Mouse (Mus musculus) embryonic facial prominence, embryonic 11.5 days (tissue): ENCODE measurements around the gene 1110008L16Rik. TPM values are rescaled to one million over a fixed set of nuclear protein-coding genes. Genes with fewer than 3 reads are reported as not detected.
"Not testable (repeated sequence)": the region's sequence is repeated elsewhere in the genome, so short reads cannot be mapped to it uniquely, and the experiment has no call there.

Experiments
- ATAC-seq: fragments of 200-750 bp; cut with Nextera tagmentation; replicated peaks from 2 replicates; pipeline ENCODE4 v1.8.0; 2017; ENCODE audit warnings: low read depth; ENCODE audit not compliant: insufficient number of reproducible peaks, low FRiP score, low TSS enrichment
- DNase-seq: peaks from one replicate; pipeline ENCODE4 v3.0.0-alpha.2; 2015; ENCODE audit warnings: low spot score
- H3K27ac ChIP-seq: fragments of 300-500 bp; sonication (generic); replicated peaks from 2 replicates; pipeline ENCODE4 v1.5.1; 2014; ENCODE audit warnings: mild to moderate bottlenecking, low read depth, low read length, control low read depth
- H3K27me3 ChIP-seq: fragments of 300-500 bp; sonication (generic); 2 replicates; pipeline ENCODE4 v1.6.1; 2014; ENCODE audit warnings: mild to moderate bottlenecking, low read length, moderate library complexity, mixed read lengths; ENCODE audit not compliant: control insufficient read depth, insufficient read depth
- H3K36me3 ChIP-seq: fragments of 300-500 bp; sonication (generic); replicated peaks from 2 replicates; pipeline ENCODE4 v1.6.1; 2014; ENCODE audit warnings: low read depth, mild to moderate bottlenecking, low read length, moderate library complexity, mixed read lengths; ENCODE audit not compliant: control insufficient read depth, insufficient read depth
- H3K4me1 ChIP-seq: fragments of 300-500 bp; sonication (generic); 2 replicates; pipeline ENCODE4 v1.6.1; 2014; ENCODE audit warnings: low read length, mixed read lengths; ENCODE audit not compliant: control insufficient read depth, insufficient read depth
- H3K4me2 ChIP-seq: fragments of 300-500 bp; sonication (generic); 2 replicates; pipeline ENCODE4 v1.6.1; 2014; ENCODE audit warnings: low read depth, mild to moderate bottlenecking, control low read depth, low read length, moderate library complexity
- H3K4me3 ChIP-seq: fragments of 300-500 bp; sonication (generic); 2 replicates; pipeline ENCODE4 v1.5.1; 2014; ENCODE audit warnings: low read depth, low read length, control low read depth
- H3K9ac ChIP-seq: fragments of 300-500 bp; sonication (generic); replicated peaks from 2 replicates; pipeline ENCODE4 v1.6.1; 2014; ENCODE audit warnings: mild to moderate bottlenecking, control low read depth, low read length
- H3K9me3 ChIP-seq: fragments of 300-500 bp; sonication (generic); replicated peaks from 2 replicates; pipeline ENCODE4 v1.6.1; 2016; ENCODE audit warnings: mild to moderate bottlenecking, low read length, inconsistent platforms, mixed read lengths; ENCODE audit not compliant: control insufficient read depth
- WGBS: fragments of 180-500 bp; shearing (Covaris S2); extraction: QIAGEN DNeasy Blood & Tissue Kit; methylation state at CpG from one replicate; pipeline ENCODE4 v1.1.7; 2014; 5-methylcytosine and 5-hydroxymethylcytosine counted together
- polyA plus RNA-seq: library from polyadenylated mRNA; unstranded; fragments of >200 nt; fragmentation: Nextera tagmentation; extraction: Ambion mirVana; gene quantifications from 2 replicates; pipeline ENCODE4 v1.2.1, GENCODE M21; 2014

Gene 1110008L16Rik
- polyA plus RNA-seq, result 21.6 and 22.0 TPM in 2 replicates

GRCm38 (mm10) chr12:55299336-55299735, at the start of gene 1110008L16Rik:
1110008L16Rik (plus strand) TSS chr12:55299577.
- Histone ChIP-seq H3K9ac (no peak within 1 kb of the TSS), H3K4me2 (no peak within 1 kb of the TSS)

GRCm38 (mm10) chr12:55261950-55262349, 37.4 kb upstream of the 1110008L16Rik start:
- no CpG with 5 or more reads among the region's 8 CpGs for WGBS
- ATAC-seq, result not testable (repeated sequence)

More at GRCm38 (mm10) chr12:55299336-55299735, at the start of gene 1110008L16Rik:
- DNase-seq, result no peak
- peaks cover 6% of the 10 kb centered on the region for H3K36me3 ChIP-seq
- no peak within 1 kb of the TSS for H3K27ac ChIP-seq
- 76% methylated on average over 5 of the region's 5 CpGs for WGBS
- ATAC-seq, result no peak
- no peak within 1 kb of the TSS for H3K4me3 ChIP-seq
- H3K9me3 ChIP-seq, result no peaks in the 10 kb centered on the region
- no peaks in the 10 kb centered on the region for H3K4me1 ChIP-seq
- no peaks in the 10 kb centered on the region for H3K27me3 ChIP-seq

GRCm38 (mm10) chr12:55263385-55263784, 36.0 kb upstream of the 1110008L16Rik start:
- ATAC-seq, H3K4me1 ChIP-seq, H3K4me2 ChIP-seq, H3K9ac ChIP-seq, H3K4me3 ChIP-seq, H3K27me3 ChIP-seq, DNase-seq, H3K27ac ChIP-seq, H3K9me3 ChIP-seq, H3K36me3 ChIP-seq: not testable (repeated sequence)
- WGBS, result no CpG with 5 or more reads among the region's 5 CpGs

More at GRCm38 (mm10) chr12:55261950-55262349, 37.4 kb upstream of the 1110008L16Rik start:
- H3K9ac ChIP-seq, DNase-seq, H3K27ac ChIP-seq, H3K27me3 ChIP-seq, H3K9me3 ChIP-seq, H3K4me2 ChIP-seq, H3K4me1 ChIP-seq, H3K36me3 ChIP-seq, H3K4me3 ChIP-seq: not testable (repeated sequence)

GRCm38 (mm10) chr12:55272243-55272642, 27.1 kb upstream of the 1110008L16Rik start:
- no peak overlapping the region for H3K4me2 ChIP-seq
- H3K27ac ChIP-seq, result no peak overlapping the region
- no peaks in the 10 kb centered on the region for H3K9me3 ChIP-seq
- 85% methylated on average over 3 of the region's 3 CpGs for WGBS
- DNase-seq, result peak; percentile 11
- H3K4me1 ChIP-seq, result no peaks in the 10 kb centered on the region
- H3K36me3 ChIP-seq, result no peaks in the 10 kb centered on the region
- no peak for ATAC-seq
- H3K4me3 ChIP-seq, result no peak overlapping the region
- H3K27me3 ChIP-seq, result no peaks in the 10 kb centered on the region
- no peak overlapping the region for H3K9ac ChIP-seq

GRCm38 (mm10) chr12:55277583-55277982, 21.8 kb upstream of the 1110008L16Rik start:
- DNase-seq, H3K9me3 ChIP-seq, H3K4me2 ChIP-seq, H3K27me3 ChIP-seq, ATAC-seq, H3K4me1 ChIP-seq, H3K9ac ChIP-seq, H3K4me3 ChIP-seq, H3K36me3 ChIP-seq, H3K27ac ChIP-seq: not testable (repeated sequence)
- 82% methylated on average over 2 of the region's 6 CpGs for WGBS

- Histone ChIP-seq H3K4me3 (no peak overlapping the region), H3K4me1 (no peaks in the 10 kb centered on the region), H3K9me3 (no peaks in the 10 kb centered on the region), H3K27me3 (no peaks in the 10 kb centered on the region), H3K4me2 (no peak overlapping the region), H3K27ac (no peak overlapping the region), H3K9ac (no peak overlapping the region), H3K36me3 (peaks cover 9% of the 10 kb centered on the region)
- DNase-seq (no peak), ATAC-seq (no peak)
- 94% methylated on average over 9 of the region's 9 CpGs for WGBS
Observed at GRCm38 (mm10) chr12:55298112-55298511, 1.3 kb upstream of the 1110008L16Rik start.

- no peak for DNase-seq
- H3K27ac ChIP-seq, result no peak overlapping the region
- no peak overlapping the region for H3K9ac ChIP-seq
- H3K9me3 ChIP-seq, result no peaks in the 10 kb centered on the region
- WGBS, result 82% methylated on average over 3 of the region's 3 CpGs
- H3K27me3 ChIP-seq, result no peaks in the 10 kb centered on the region
- H3K4me3 ChIP-seq, result no peak overlapping the region
- ATAC-seq, result no peak
- no peaks in the 10 kb centered on the region for H3K4me1 ChIP-seq
- H3K36me3 ChIP-seq, result peaks cover 5% of the 10 kb centered on the region; the same call in 1 of the 2 replicates
- H3K4me2 ChIP-seq, result no peak overlapping the region; the same call in 1 of the 2 replicates
Observed at GRCm38 (mm10) chr12:55300820-55301351, 1.5 kb downstream of the 1110008L16Rik start.

- DNase-seq (peak; percentile 27), ATAC-seq (no peak)
Observed at GRCm38 (mm10) chr12:55301472-55302300, 2.3 kb downstream of the 1110008L16Rik start.

More at GRCm38 (mm10) chr12:55301472-55302300, 2.3 kb downstream of the 1110008L16Rik start:
- H3K36me3 ChIP-seq, result peaks cover 4% of the 10 kb centered on the region; the same call in 1 of the 2 replicates
- H3K27me3 ChIP-seq, result no peaks in the 10 kb centered on the region
- peak overlapping the region; percentile 60 for H3K4me2 ChIP-seq
- H3K4me3 ChIP-seq, result peak overlapping the region; percentile 59
- H3K4me1 ChIP-seq, result no peaks in the 10 kb centered on the region
- H3K9me3 ChIP-seq, result no peaks in the 10 kb centered on the region
- H3K27ac ChIP-seq, result peak overlapping the region; percentile 57; the same call in 1 of the 2 replicates
- 49% methylated on average over 11 of the region's 11 CpGs for WGBS
- H3K9ac ChIP-seq, result peak overlapping the region; percentile 80
